Mouse (Mus musculus): ENCODE data around the gene Psg16.

Psg16 gene

DNA sequence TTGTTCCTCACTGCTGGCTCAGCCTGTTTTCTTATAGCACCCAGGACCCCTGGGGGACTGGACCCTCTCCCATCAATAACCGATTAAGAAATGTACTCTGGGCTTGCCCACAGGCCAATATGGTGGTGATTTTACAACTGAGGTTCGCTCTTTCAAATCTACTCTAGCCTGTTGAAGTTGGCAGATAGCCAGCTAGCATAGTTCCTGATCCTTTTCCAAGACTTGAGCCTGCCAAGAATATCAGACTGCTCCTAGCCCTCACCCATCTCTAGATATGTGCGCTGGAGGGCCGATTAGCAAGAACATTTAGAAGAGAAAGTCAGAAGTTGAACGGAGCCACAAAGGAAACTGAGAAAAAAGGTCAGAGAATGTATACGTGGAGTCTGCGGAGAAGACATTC is 85.2 kb downstream of the Psg16 start:
- no peak for TF ChIP-seq GATA4 (IDR thresholded peaks at IDR 0.05; ENCODE audit: insufficient replicate concordance, low read length)

DNA sequence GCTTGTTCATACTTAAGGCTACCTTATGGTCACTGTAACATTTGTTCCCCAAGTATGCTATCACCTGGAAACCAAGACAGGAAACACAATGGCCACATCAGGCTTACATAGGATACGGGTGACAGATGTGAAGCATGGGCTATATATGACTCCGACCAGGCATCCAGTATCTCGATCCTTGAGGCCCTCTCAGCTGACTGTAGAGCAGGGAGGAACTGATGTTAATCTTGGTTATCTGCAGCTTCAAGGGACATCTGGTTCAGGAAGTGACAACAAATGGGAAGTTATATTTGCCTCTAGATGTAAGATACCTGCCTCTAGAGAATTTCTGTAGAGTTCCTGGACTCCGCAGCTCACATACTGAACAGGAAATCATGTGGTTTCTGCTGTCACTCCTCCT is 98.0 kb downstream of the Psg16 start:
- no peak for TF ChIP-seq GATA4 (IDR thresholded peaks at IDR 0.05; ENCODE audit: insufficient replicate concordance, low read length)
